Mouse (Mus musculus) thymus, adult 2 months (tissue): ENCODE data around the gene Parp14.

ENCODE experiments used
- CTCF ChIP-seq: fragments of 200-500 bp; IDR thresholded peaks from 2 replicates; pipeline ENCODE4 v1.5.1; 2012; ENCODE audit warnings: mild to moderate bottlenecking, control low read depth, low read length, moderate library complexity, borderline replicate concordance; ENCODE audit not compliant: control insufficient read depth, poor library complexity, insufficient read depth; ENCODE audit errors: extremely low read depth
- POLR2A ChIP-seq: fragments of 200-500 bp; IDR thresholded peaks from 2 replicates; pipeline ENCODE4 v1.6.1; 2012; ENCODE audit warnings: mild to moderate bottlenecking, low read length, control low read depth, moderate library complexity; ENCODE audit not compliant: control insufficient read depth, poor library complexity, insufficient read depth; ENCODE audit errors: extremely low read depth

DNA sequence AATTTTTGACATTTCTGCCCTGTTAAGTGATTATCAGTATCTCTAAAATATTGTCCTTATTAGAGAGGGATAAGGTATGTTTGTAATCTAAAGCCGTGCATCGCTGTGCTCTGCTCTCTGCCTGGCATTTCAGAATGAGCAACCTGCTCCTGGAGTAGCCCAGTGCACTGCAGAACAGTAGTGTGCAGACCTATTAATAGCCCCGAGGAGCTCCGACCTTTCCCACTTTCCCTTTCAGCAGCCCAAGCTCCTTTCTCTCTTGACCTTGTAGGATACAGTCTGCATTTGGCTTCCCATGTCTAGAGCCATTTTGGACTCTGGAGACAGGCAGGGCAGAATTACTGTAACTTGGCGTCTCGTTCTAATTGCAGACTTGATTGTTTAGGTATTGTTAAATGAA is 83.0 kb downstream of the Parp14 start:
- TF ChIP-seq CTCF (no peak), POLR2A (no peak)
